Mouse (Mus musculus) embryo, embryonic 11.5 days (tissue): ENCODE results near the gene Braf.
"Not testable (repeated sequence)": the region's sequence is repeated elsewhere in the genome, so short reads cannot be mapped to it uniquely, and the experiment has no call there.

Source experiments
- DNase-seq: peaks from one replicate; pipeline ENCODE4 v3.0.0-alpha.2; 2012; ENCODE audit warnings: low read depth, low spot score

The Braf gene

GRCm38 (mm10) chr6:39724866-39725711, at the start of gene Braf:
Braf (minus strand) TSS chr6:39725463.
- peak; percentile 91 for DNase-seq

GRCm38 (mm10) chr6:39775029-39775428, 49.8 kb upstream of the Braf start:
- DNase-seq: no peak

- DNase-seq: no peak
These were observed 32.0 kb upstream of the Braf start for GRCm38 (mm10) chr6:39757229-39757628.

GRCm38 (mm10) chr6:39749881-39750280, 24.6 kb upstream of the Braf start:
- no peak for DNase-seq

GRCm38 (mm10) chr6:39747094-39747493, 21.8 kb upstream of the Braf start:
- DNase-seq: no peak

GRCm38 (mm10) chr6:39745456-39745855, 20.2 kb upstream of the Braf start:
- DNase-seq: no peak

- DNase-seq: not testable (repeated sequence)
These were observed 14.4 kb upstream of the Braf start for GRCm38 (mm10) chr6:39739698-39740097.

- DNase-seq: no peak
These were observed 2.8 kb upstream of the Braf start for GRCm38 (mm10) chr6:39728095-39728494.

GRCm38 (mm10) chr6:39726149-39726548, 886 bp upstream of the Braf start:
- no peak for DNase-seq

- no peak for DNase-seq
These were observed 759 bp downstream of the Braf start for GRCm38 (mm10) chr6:39724542-39724865.

GRCm38 (mm10) chr6:39724071-39724470, 1.2 kb downstream of the Braf start:
- DNase-seq: no peak

GRCm38 (mm10) chr6:39718567-39718966, 6.7 kb downstream of the Braf start:
- DNase-seq: no peak

GRCm38 (mm10) chr6:39717049-39717448, 8.2 kb downstream of the Braf start:
- no peak for DNase-seq

GRCm38 (mm10) chr6:39714341-39714740, 10.9 kb downstream of the Braf start:
- DNase-seq: no peak

- no peak for DNase-seq
These were observed 11.9 kb downstream of the Braf start for GRCm38 (mm10) chr6:39713399-39713798.

- no peak for DNase-seq
These were observed 19.6 kb downstream of the Braf start for GRCm38 (mm10) chr6:39705625-39706024.

GRCm38 (mm10) chr6:39693126-39693525, 32.1 kb downstream of the Braf start:
- no peak for DNase-seq

- DNase-seq: not testable (repeated sequence)
These were observed 38.4 kb downstream of the Braf start for GRCm38 (mm10) chr6:39686839-39687238.

GRCm38 (mm10) chr6:39681795-39682194, 43.5 kb downstream of the Braf start:
- DNase-seq: no peak

GRCm38 (mm10) chr6:39680524-39680923, 44.7 kb downstream of the Braf start:
- DNase-seq: no peak

- no peak for DNase-seq
These were observed 47.0 kb downstream of the Braf start for GRCm38 (mm10) chr6:39678241-39678640.

- DNase-seq: no peak
These were observed 50.2 kb downstream of the Braf start for GRCm38 (mm10) chr6:39675081-39675480.

- no peak for DNase-seq
These were observed 114.0 kb downstream of the Braf start for GRCm38 (mm10) chr6:39611296-39611695.

GRCm38 (mm10) chr6:39610207-39610606, 115.1 kb downstream of the Braf start:
- DNase-seq: no peak
